Mouse (Mus musculus) adrenal gland, postnatal 25 days (tissue): ENCODE measurements at regions not wholly inside any gene's neighbourhood (a gene's known extent, or its start where the extent isn't known, plus 50 kb on each side); places are given as distances from the start of the nearest gene placed in this dataset.
A peak's percentile ranks its signal among the peaks of the same experiment; 100 is the strongest.

Experiments
- DNase-seq: peaks from one replicate; pipeline ENCODE4 v3.0.0; 2021; ENCODE audit warnings: mixed read lengths

- DNase-seq: no peak
These were observed 519.4 kb upstream of the Fam241a start for GRCm38 (mm10) chr3:128415568-128415967.

DNA sequence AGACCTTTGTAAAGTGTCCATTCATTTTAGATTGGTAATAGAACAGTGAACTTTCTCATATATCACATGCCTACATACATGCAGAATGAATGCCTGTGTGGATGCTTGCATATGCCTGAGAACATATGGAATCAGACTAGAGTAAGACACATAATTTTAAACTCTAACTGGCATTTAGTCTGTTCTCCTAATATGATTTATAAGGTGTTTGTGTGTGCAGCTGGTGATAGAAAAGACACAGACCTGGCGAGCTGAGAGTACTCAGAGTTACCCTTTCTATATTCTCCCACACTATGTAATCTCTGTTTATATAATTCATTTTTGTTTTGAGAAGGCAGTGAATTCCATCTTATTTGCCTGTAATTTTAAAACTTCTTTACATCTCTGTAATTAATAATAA lies 517.4 kb upstream of the Fam241a start:
- DNase-seq: no peak

DNA sequence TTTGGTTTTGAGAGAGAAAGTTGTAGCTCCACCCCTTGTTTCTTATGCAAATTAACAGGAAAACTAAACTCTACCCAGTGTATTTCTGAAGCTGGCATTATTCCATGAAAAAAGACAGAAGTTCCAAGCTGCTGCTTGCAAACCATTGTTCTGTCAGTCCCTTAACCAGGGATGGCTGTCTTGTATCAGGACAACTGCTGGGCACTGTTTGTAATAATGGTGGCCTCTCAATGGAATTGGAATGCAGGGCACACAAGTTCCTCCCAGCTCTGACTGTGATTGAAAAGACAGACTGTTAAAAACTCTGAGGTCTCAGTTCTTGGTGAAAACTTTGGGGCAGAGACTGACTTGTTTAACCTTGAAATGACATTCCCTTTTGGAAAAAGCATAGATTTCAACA lies 516.0 kb upstream of the Fam241a start:
- no peak for DNase-seq

GRCm38 (mm10) chr3:128394805-128395204 lies 498.7 kb upstream of the Fam241a start:
- DNase-seq: no peak

DNA sequence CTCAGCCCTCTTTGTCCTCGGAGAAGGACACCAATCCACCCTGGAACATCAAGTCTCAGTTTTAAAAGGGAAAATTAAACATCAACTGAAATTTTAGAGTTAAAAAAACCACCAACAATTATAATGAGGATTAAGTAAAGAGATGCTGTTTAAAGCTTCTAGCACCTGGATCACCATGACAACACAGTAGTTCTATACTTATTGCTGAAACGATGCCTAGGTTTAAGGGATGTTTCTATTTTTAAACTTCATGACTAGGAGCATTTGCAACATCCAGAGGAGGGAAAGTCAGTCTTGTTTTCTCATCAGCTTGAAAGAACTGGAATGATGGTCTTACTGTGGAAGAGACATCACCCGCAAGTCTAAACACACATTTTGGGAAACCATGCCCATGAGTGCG lies 484.5 kb upstream of the Fam241a start:
- no peak for DNase-seq

- DNase-seq: no peak
These were observed 473.5 kb upstream of the Fam241a start for GRCm38 (mm10) chr3:128369521-128370127.

DNA sequence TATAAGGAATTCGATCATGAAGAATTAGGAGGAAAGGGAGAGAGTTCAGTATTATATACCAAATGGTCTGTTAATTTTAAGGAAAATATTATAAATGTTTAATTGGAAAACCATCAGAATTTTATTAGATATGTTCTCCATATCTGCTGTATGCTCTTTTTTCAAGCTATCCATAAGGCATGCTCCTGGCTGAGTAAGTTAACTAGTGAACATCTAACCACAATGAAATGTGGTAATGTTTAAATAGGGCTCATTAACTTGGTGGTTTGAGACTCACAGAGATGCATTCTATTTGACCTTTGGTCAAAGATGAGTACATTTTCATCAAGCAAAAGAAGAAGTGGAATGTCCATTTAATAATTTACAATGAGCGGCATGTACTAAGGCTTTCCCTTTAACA lies 466.2 kb upstream of the Fam241a start:
- no peak for DNase-seq

- DNase-seq: peak; percentile 1
These were observed 453.0 kb upstream of the Fam241a start for GRCm38 (mm10) chr3:128349123-128349522.

GRCm38 (mm10) chr3:128347782-128348574 lies 451.9 kb upstream of the Fam241a start:
- DNase-seq: no peak

GRCm38 (mm10) chr3:128337508-128337907 lies 441.4 kb upstream of the Fam241a start:
- DNase-seq: no peak

DNA sequence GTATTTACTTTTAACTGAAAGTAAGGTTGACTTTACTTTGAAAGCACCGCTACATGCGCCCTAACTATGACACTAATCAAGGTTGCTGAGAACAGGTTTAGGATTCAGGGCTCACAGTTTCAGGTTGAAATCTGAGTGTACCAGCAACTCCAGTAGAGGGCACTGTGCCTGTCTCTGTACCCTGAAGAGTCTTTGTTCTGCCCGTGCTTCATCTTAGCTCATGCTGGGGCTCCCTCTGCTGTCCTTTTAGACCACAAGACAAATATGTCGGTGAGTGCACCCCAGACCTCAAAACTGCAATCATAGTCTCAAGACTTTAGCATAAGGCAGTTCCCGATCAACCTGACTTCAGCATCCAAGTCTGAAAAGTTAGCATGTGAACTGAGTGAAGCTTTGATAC lies 440.9 kb upstream of the Fam241a start:
- peak; percentile 47 for DNase-seq

DNA sequence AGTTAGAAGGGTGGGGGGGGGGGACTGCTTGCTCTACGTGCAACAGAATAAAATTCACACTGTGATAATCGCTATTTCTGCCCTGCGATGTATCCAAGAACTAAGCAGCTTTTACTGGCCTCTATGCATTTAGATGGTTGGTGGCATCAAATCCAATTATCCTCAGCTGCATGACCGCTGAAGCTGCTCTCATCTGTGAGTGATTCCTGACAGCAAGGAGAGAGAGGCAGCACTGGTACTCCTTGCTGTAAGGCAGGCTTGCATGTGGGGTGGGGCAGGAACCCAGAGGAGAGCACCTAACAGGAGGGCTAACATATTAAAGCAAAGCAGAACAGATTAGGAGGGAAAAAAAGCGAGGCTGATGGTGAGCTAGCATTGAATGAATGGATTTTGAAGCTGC lies 431.6 kb upstream of the Fam241a start:
- DNase-seq: no peak

GRCm38 (mm10) chr3:128301312-128301711 lies 405.2 kb upstream of the Fam241a start:
- no peak for DNase-seq

- DNase-seq: no peak
These were observed 402.0 kb upstream of the Fam241a start for GRCm38 (mm10) chr3:128298110-128298509.

DNA sequence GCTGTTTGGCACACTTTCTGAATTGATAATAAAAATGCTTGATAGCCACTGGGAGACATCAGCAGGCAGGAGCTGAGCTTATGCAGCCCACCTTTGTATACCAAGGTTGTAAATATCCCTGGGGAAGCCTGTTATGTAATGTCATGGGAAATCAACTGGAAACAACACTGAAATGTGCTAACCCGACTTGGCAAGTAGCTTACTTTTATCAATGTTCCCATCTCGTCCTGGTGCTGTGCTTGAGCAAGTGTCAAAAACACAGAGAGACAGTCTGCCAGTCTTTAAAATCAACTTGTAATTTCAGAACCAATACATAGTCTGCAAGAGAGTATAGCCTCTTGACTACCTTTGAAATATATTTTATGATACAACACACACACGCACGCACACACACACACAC lies 391.7 kb upstream of the Fam241a start:
- DNase-seq: no peak

- no peak for DNase-seq
These were observed 389.1 kb upstream of the Fam241a start for GRCm38 (mm10) chr3:128285214-128285613.

DNA sequence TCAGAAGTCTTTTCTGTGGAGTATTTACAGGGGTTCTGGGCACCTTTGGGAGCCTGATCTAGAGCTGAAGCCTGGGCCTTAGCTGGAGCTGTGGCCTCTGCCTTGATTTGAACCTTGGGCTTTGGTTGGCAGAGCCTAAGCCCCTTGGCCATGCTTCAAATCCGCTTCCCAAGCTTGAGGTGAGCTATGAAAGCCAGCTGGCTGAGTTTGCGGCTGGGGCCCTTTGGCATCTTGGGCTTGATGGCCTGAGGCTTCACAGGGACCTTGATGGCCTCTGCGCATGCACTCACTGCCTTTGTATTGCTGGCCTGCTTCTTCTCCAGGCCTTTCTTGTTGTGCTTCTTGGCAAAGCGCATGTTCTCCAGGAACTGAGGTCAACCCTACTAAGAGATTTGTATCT lies 384.5 kb upstream of the Fam241a start:
- DNase-seq: peak; percentile 15

DNA sequence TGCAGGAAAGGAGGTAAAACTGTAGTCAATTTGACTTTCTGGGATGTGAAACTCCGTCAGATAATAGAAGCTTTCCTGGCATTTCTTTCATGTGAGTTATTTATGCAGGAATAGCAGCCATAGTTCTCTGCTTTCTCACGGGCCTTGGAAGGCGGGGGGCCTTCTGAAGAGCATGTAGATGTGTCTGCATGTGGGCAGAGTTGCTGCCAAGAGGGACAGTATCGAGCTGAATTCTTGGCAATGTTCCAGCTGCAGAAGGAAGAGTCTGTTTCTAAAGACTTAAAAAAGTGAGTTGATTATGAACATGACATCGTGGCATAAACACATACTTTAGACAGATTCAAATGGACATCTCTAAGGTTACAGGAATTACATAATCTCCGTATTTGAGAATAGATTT lies 374.5 kb upstream of the Fam241a start:
- DNase-seq: peak; percentile 1

DNA sequence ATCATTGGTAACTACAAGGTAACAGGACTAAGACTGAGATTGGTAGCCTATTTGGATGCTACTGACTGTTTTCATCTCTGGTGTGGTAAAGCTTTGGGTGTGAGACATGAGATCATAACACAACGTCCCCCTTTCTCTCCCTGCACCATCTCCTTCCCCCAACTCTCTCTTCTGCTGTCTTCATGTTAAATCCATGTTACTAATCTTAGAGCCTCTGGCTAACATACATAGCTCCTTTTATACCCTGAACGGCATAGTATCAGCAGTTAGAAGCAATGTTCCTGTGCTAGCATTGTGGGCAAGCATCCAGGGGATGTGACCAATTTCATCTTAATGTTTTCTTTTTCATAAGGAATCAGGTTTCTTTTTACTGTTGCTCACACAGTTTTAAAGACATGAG lies 365.1 kb upstream of the Fam241a start:
- no peak for DNase-seq

GRCm38 (mm10) chr3:128247816-128248215 lies 351.7 kb upstream of the Fam241a start:
- DNase-seq: no peak

- DNase-seq: no peak
These were observed 343.8 kb upstream of the Fam241a start for GRCm38 (mm10) chr3:128239813-128240421.

DNA sequence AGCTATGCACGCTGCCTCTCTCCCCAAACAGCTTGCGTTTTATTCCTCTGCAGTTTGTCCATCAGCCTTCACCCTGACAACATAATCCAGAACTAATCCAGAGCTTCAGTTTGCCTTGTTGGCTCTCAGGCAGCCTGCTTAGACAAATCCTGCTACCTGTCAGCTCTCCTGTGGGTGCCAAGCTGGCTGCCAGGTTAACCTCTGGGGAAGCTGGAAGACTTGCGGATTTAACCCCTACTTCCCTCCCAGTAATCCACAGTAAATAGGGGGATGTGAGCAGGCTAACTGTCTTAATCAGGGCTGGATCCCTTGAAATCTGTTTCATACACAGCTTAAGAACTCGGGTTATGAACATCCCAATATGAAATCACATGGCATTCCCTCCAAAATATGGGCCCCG lies 334.3 kb upstream of the Fam241a start:
- no peak for DNase-seq

GRCm38 (mm10) chr3:128226930-128227585 lies 330.9 kb upstream of the Fam241a start:
- DNase-seq: no peak
